Mouse (Mus musculus) mesoderm, embryonic 11.5 days (tissue): ENCODE results near the gene 6030468B19Rik.

ENCODE experiments used
- DNase-seq: peaks from one replicate; pipeline ENCODE4 v3.0.0-alpha.2; 2012; ENCODE audit warnings: low read depth, low spot score

Gene 6030468B19Rik

GRCm38 (mm10) chr11:117855360-117855759 lies 57.9 kb downstream of the 6030468B19Rik start:
- no peak for DNase-seq

DNA sequence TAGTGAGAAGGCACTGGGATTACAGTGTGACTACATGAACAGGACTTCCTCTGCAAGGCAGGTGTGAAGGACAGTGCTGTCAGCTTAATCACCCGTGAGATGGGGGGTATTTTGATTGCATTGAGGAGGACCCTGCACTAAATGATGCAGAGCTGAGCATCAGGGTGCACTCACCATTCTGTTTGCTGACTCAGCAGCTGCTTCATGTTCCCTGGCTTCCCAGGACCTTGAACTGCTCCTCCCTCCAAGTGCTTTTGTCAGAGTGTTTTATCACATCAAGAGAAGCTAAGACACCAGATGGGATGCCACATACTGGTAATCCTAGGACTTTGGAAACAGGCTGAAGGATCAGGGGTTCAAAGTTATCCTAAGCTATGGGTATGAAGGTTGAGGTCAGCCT lies 58.5 kb downstream of the 6030468B19Rik start:
- no peak for DNase-seq
